Mouse (Mus musculus) B cell, adult 62 days (primary cell): Measurements from ENCODE around the gene Rplp0. TPM values are rescaled to one million over a fixed set of nuclear protein-coding genes. Genes with fewer than 3 reads are reported as not detected.

Experiments
- total RNA-seq: library from RNA; stranded (reverse); gene quantifications from 4 replicates; pipeline ENCODE4 v1.2.4, GENCODE M21; 2023

Rplp0 gene
- 1,427 to 1,461 TPM (median 1,435 TPM) in 4 replicates for total RNA-seq

DNA sequence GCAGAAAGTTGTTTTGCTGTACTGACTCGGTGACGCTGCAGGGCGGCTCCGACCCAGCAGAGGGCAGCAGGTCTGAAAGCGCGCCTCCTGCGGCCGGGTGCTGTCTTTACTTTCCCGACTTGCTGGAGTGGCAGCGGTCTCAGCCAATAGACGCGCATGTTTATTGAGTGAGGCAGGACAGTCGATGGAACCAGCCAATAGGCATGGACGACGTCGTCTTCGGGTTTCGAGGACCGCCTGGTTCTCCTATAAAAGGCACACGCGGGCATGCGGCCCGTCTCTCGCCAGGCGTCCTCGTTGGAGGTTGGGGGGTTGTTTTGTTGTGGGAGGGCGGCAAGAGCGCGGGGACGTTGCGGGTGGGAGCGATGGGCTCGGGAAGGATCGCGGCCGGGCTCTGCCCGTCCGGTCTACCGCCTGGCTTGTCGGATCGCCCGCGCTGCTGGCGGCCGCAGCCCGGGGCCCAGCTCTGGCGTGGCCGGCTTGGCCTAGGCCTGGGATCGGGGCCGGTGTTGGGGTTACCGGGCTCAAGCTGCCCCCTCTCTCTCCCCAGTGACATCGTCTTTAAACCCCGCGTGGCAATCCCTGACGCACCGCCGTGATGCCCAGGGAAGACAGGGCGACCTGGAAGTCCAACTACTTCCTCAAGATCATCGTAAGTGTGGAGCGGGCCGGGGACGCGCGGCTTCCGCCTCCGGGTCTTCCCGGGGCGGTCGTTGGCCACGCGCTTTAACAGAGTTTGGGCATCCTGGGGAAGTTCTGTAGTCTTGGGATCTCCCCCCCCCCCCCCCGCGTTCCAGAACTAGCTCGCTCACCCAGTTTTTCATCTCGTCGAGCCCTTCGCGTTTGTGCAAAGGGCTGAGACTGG, at the start of gene Rplp0:
Rplp0 (plus strand) TSS at position 231 of the 865 bp plus-strand sequence.

DNA sequence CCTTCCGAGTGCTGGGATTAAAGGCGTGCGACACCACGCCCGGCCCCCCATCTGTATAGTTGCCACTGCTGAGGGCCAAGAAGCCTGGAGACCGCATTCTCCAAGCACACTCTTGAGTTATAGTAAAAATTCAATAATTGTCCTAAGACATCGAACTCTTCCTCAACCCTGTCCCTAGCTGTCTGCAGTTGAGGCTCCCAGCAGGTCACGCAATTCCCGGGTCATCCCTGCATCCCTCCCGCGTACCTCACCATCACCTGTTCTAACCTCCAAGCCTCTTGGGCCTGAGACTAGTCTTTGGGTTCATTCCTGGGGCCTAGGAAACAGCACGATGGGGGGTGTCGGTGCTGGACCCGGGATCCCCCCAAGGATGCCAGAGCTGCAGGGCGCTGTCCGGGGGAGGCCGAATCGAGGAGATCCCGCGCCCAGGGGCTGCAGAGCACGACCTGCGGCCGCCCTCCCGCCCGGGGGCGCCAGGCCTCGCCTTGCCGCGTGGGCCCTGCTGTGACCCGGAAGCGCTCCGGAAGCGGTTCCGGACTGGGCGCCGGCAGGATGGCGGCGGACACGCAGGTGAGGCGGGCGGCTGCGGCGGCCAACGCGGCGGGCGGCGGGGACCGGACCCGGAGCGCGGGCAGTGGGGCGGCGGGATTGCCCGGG, 5.6 kb downstream of the Rplp0 start, which contains the start of gene Gcn1l1:
Gcn1l1 (plus strand) TSS at position 518 of the 657 bp plus-strand sequence.

Other genes with a start within 250 kb of the Rplp0 start
- gene Srsf9, start 232.3 kb upstream of the Rplp0 start, total RNA-seq = 66.4 to 73.2 TPM (median 69.7 TPM) in 4 replicates
- 7.9 to 10.5 TPM (median 9.3 TPM) in 4 replicates for gene Gatc, start 218.3 kb upstream of the Rplp0 start, total RNA-seq
- 15.3 to 20.9 TPM (median 19.2 TPM) in 4 replicates for gene Triap1, start 218.2 kb upstream of the Rplp0 start, total RNA-seq
- gene Cox6a1, start 210.5 kb upstream of the Rplp0 start, total RNA-seq = 183 to 211 TPM (median 197 TPM) in 4 replicates
- not detected in 4 replicates for gene Msi1, start 129.9 kb upstream of the Rplp0 start, total RNA-seq
- not detected in 4 replicates for gene Pla2g1b, start 93.2 kb upstream of the Rplp0 start, total RNA-seq
- 13.4 to 17.4 TPM (median 14.4 TPM) in 4 replicates for gene Sirt4, start 74.7 kb upstream of the Rplp0 start, total RNA-seq
- 69.9 to 83.9 TPM (median 79.3 TPM) in 4 replicates for gene Pxn, start 52.8 kb upstream of the Rplp0 start, total RNA-seq
- gene Gcn1l1, start 5.8 kb downstream of the Rplp0 start, total RNA-seq = 104 to 115 TPM (median 110 TPM) in 4 replicates
- gene Rab35, start 72.4 kb downstream of the Rplp0 start, total RNA-seq = 57.3 to 68.7 TPM (median 63.6 TPM) in 4 replicates
- 2.6 to 6.5 TPM (median 4.3 TPM) in 4 replicates for gene Bicdl1, start 172.2 kb downstream of the Rplp0 start, total RNA-seq